Mouse (Mus musculus) heart, adult 8-10 months (tissue): Measurements from ENCODE around the gene Gpn1. TPM values are rescaled to one million over a fixed set of nuclear protein-coding genes. Genes with fewer than 3 reads are reported as not detected.
"Not testable (repeated sequence)": the region's sequence is repeated elsewhere in the genome, so short reads cannot be mapped to it uniquely, and the experiment has no call there.

ENCODE experiments used
- DNase-seq: peaks from one replicate; pipeline ENCODE4 v3.0.0; 2022; ENCODE audit warnings: low spot score
- total RNA-seq, 4 experiments: library from RNA; stranded (reverse); gene quantifications; 2 replicates each; pipeline ENCODE4 v1.2.4; 2022

The Gpn1 gene
- 10 to 100 TPM; 23.0 to 27.7 (median 24.3) TPM for total RNA-seq

DNA sequence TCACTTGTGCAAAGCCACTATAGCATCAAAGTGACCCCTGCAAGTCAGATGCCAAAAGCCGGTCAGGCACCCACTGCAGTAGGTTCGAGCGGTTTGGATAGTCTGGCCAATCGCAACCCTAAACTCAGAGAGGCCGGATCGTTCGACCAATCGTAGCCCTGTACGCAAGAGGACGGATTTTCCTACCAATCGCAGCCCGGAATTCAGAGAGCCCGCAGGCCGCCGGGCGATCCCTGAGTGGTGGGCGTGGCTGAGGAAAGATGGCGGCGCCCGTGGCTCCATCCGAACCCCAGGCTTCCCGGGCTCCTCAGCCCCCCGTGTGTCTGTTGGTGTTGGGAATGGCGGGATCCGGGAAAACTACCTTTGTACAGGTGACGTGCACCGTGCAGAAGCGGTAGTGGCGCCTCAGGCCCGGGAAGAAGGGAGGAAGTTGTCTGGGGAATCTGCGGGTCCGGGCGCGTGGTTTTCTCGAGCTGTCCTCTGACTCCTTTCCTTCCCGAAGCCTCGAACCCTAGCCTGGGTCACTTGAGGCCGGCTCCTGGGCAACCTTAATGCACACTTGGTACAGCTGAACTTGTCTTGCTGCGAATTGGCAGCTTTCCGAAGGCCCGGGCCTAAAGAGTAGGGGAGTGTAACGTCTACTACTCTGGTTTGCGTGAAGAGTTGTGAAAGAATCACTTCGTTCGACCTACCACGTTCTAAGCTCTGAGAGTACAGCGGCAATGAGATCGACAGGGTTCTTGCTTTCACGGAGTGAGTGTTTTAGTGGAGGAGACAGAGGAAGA, at the start of gene Gpn1:
Gene Gpn1 (plus strand): TSS at position 229 of the 785 bp plus-strand sequence.
- DNase-seq, result peak; percentile 95

DNA sequence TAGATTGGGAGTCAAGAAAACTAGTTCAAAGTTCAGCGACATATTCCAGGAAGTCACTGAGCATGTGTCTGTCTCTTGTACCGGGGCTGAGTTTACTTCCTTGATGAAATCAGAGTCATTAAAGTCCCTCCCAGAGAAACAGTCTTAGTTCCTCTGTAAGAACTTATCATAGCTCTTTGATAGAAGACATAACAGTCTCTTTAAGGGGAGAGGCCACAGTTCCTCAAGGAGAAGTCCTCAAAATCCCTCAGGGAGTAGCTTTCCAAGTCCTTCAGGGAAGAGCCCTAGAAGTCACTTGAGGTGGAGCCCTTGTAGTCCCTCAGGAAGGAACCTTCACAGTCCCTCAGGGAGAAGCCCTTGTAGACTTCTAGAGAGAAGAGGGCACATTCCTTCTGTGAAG, 43.2 kb upstream of the Gpn1 start:
- DNase-seq, result peak; percentile 39

GRCm38 (mm10) chr5:31451878-31452561, 42.5 kb upstream of the Gpn1 start, which contains the start of gene Zfp512:
Gene Zfp512, plus strand, starts transcription at chr5:31452431.
- DNase-seq, result peak; percentile 97

- no peak for DNase-seq
These were observed 42.0 kb upstream of the Gpn1 start for GRCm38 (mm10) chr5:31452562-31452878.

GRCm38 (mm10) chr5:31452886-31453410, 41.6 kb upstream of the Gpn1 start:
- no peak for DNase-seq

DNA sequence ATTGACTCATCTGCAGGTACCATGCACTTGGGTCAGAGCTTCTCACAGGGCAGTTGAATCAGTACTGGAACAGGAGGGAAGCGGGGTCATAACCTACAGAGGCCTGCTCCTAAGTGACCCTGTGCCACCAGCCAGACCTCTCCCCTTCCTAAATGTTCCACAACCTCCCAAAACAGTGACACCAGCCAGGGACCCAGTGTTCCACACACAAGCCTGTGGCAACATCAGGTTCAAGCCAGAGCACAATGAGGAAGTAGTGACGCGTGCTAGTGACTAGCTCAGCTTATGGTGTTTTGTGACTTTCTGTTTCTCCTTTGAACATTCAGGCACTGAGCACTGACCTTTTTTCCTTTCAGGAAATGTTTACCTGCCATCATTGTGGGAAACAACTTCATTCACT, 26.7 kb upstream of the Gpn1 start:
- no peak for DNase-seq

GRCm38 (mm10) chr5:31469711-31470110, 24.8 kb upstream of the Gpn1 start:
- DNase-seq, result no peak

- peak; percentile 48 for DNase-seq
These were observed 24.2 kb upstream of the Gpn1 start for GRCm38 (mm10) chr5:31470334-31470733.

DNA sequence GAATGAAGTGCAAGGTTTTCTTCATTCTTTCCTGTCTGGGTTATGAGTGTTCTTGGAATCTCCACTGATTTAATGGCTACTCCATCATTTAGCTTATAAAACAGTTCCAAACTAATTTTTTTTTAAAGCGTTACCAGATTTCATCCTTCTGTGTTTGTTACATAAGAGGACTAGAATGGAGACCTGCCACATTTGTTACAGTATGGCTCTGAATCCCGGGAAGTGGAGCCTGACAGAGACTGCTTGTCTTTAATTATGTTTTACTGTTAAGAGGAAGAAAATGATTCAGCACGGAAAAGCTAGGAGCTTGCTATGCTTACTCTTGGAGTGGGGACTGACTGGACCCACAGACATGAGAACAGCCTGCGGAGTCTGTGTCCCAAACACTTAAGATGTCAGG, 14.0 kb upstream of the Gpn1 start:
- no peak for DNase-seq

DNA sequence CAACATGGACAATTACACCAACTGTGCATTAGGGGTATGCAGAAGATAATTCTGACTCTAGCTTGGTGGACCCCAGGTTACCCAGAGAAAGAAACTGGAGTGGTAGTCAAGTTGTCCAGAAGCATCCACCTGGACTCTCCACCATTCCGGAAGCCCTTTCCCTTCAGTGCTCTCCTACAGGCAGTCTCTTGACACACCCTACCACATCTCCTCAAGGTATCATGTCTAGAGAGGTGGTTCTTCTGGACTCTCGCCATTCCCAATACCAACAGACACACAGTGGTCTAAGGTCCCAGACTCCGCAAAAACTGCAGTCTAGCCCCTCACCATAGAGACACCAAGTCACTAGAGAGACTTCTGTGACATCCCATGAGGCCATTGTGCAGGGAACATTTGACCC, 9.1 kb upstream of the Gpn1 start, which contains the start of gene 4930548H24Rik:
Gene 4930548H24Rik (plus strand): TSS at position 301 of the 400 bp plus-strand sequence.
- DNase-seq, result no peak

DNA sequence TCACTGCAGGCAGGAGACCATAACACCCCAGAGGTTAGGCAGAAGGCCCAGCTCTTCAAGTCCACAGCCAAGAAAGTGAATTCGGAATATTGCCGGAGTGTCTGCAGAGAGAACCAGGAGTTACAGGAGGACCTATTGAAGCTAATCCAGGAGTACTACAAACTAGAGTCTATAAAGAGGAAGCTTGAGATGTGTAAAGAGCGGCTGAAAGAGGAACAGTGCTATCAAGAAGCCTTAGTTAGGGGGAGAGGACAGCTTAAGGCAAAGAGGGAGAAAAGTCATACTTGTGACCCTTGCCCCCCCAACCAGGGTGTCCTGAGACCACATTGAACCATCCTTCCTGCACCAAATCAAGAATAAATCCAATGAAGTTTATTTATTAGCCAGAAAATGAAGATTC, 6.7 kb upstream of the Gpn1 start:
- DNase-seq, result no peak

- no peak for DNase-seq
These were observed 5.3 kb upstream of the Gpn1 start for GRCm38 (mm10) chr5:31489116-31489769.

DNA sequence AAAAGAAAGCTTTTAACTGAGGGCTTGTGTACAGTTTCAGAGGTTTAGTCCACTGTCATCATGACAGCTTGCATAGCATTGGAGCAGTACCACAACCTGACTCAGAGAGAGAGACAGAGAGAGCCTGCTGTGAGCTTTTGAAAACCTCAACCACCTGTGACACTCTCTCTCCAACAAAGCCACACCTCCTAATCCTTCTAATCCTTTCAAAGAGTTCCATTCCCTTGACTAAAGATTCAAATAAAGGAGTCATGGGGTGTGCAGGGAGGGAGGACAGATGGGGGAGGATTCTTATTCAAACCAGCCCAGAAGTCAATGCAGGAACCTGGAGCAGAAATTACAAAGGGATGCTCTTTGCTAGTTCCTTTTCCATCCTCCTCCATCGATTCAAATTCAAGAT, 2.5 kb upstream of the Gpn1 start:
- DNase-seq, result no peak

GRCm38 (mm10) chr5:31504843-31505242, 10.3 kb downstream of the Gpn1 start:
- DNase-seq, result no peak

DNA sequence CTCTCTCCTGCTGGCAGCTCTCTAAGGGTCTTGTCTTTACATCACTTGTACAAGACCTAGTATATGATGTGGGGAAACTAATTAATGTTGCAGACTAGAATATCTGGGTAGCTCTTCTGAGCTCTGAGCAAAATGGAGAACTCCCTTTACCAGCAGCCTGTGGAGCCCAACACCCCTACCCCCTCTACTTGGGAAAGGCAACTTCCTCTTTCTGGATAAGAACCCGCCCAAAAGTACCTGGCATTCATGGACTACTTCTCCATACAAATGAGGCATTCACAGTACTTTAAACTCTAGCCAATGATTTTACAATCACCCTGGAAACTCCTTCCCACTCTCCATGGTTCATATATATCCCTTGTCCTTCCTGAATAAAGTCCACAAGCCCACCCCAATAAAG, 17.9 kb downstream of the Gpn1 start:
- no peak for DNase-seq

GRCm38 (mm10) chr5:31520556-31520955, 26.0 kb downstream of the Gpn1 start:
- no peak for DNase-seq

DNA sequence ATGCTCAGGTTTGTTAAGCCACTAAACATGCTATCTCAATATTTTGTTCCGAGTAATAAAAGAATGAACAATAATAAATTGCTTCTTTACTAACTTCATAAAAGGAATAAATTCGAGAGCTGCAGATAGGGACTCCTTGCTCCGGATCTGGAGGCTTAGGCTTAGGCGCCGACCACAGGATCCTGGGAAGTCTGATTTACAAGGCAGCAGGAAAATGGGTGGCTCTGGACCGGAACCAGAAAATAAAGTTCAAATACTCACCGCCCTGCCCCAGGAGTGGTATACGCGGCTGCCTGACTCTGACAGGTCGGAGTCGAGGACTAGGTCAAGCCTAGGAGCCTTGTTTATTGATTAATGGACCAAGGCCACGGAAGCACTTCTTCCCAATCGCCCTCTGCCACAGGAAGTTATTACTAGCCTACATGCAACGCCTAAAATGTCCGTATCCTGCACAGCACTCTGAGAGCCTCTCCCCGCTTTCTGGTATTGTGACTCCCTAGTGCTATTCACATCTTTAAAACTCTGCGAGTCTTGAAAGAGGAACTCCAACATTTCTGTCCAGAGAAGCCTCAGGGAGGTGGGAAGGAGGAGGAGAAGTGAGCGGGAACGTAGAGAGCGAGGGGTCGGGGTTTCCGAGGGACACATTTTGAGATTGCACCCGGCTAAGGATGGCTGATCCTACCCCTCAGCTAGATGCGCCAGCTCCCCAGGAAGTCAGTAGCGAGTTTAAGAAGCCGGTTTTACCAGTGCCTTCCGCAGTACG, 32.0 kb downstream of the Gpn1 start, which contains the start of gene Slc4a1ap:
Gene Slc4a1ap (plus strand): TSS at position 642 of the 763 bp plus-strand sequence.
- peak; percentile 74 for DNase-seq

DNA sequence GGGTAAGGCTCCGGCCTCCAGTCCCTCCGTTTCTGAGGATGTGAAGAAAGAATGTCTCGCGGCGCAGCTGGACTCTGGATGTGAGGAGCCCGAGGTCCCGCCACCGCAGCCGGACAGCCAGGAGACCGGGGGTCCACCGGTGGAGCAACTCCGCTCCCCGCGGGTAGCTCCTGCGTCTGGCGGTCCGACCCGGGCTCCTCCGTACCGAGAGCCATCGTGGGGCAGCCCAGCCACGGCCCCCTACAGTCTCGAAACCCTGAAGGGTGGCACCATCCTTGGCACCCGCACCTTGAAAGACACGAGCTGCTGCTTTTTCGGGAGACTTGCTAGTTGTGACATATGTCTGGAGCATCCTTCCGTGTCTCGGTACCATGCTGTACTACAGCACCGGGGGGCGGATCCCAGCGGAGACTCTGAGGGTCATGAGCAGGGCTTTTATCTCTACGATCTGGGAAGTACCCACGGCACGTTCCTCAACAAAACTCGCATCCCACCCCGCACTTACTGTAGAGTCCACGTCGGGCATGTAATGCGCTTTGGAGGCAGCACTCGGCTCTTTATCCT, 32.7 kb downstream of the Gpn1 start:
- DNase-seq, result no peak

DNA sequence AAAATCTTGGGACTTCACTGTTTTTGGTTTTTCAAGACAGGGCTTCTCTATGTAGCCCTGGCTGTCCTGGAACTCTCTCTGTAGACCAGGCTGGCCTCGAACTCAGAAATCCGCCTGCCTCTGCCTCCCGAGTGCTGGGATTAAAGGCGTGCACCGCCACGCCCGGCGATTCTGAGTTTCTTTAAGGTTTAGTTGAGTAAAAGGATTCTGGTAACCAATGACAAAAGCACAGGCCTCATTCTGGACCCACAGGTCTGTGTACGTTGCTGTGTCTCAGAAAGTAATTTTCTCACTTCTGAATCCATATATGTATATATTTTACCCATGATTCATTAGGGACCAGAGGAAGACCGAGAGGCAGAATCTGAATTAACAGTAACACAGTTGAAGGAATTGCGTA, 33.2 kb downstream of the Gpn1 start, which contains the start of gene Supt7l:
Gene Supt7l (minus strand): TSS at position 101 of the 400 bp plus-strand sequence.
- not testable (repeated sequence) for DNase-seq

GRCm38 (mm10) chr5:31528560-31528959, 34.0 kb downstream of the Gpn1 start:
- DNase-seq, result no peak

DNA sequence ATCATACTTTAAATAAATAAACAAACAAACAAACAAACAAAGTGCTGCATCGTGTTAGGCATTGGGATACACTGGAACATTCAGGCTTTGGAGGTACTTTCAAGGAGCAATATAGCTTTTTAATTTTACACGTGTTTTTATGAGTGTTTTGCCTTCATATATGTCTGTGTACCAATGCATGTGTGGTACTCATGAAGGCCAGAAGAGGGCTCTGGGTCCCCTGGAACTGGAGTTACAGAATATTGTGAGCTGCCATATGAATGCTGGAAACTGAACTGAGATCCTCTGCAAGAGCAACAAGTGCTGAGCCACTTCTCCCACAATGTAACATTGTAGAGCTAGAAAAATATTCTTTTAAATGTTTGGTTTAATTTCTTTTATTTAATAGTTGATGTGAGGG, 40.7 kb downstream of the Gpn1 start:
- no peak for DNase-seq
